Mouse (Mus musculus) thymus, adult 2 months (tissue): ENCODE results near the gene Clic6. TPM values are rescaled to one million over a fixed set of nuclear protein-coding genes. Genes with fewer than 3 reads are reported as not detected.

Experiments used
- DNase-seq: peaks from one replicate; pipeline ENCODE4 v3.0.0; 2021
- H3K27ac ChIP-seq: fragments of 200-500 bp; 2 replicates; pipeline ENCODE4 v1.5.1; 2012; ENCODE audit warnings: low read length, control low read depth; ENCODE audit not compliant: control insufficient read depth, insufficient read depth
- H3K27me3 ChIP-seq: fragments of 200-500 bp; 2 replicates; pipeline ENCODE4 v1.6.1; 2012; ENCODE audit warnings: mild to moderate bottlenecking, low read length, moderate library complexity, mixed read lengths; ENCODE audit not compliant: control insufficient read depth, insufficient read depth
- H3K36me3 ChIP-seq: fragments of 200-500 bp; 2 replicates; pipeline ENCODE4 v1.6.1; 2012; ENCODE audit warnings: mild to moderate bottlenecking, low read length, moderate library complexity; ENCODE audit not compliant: control insufficient read depth, insufficient read depth
- H3K4me1 ChIP-seq: fragments of 200-500 bp; replicated peaks from 2 replicates; pipeline ENCODE4 v1.6.1; 2012; ENCODE audit warnings: low read length; ENCODE audit not compliant: control insufficient read depth, insufficient read depth
- H3K4me3 ChIP-seq: fragments of 200-500 bp; 2 replicates; pipeline ENCODE4 v1.5.1; 2012; ENCODE audit warnings: mild to moderate bottlenecking, low read length, control low read depth, moderate library complexity; ENCODE audit not compliant: control insufficient read depth, insufficient read depth
- CTCF ChIP-seq: fragments of 200-500 bp; IDR thresholded peaks from 2 replicates; pipeline ENCODE4 v1.5.1; 2012; ENCODE audit warnings: mild to moderate bottlenecking, control low read depth, low read length, moderate library complexity, borderline replicate concordance; ENCODE audit not compliant: control insufficient read depth, poor library complexity, insufficient read depth; ENCODE audit errors: extremely low read depth
- POLR2A ChIP-seq: fragments of 200-500 bp; IDR thresholded peaks from 2 replicates; pipeline ENCODE4 v1.6.1; 2012; ENCODE audit warnings: mild to moderate bottlenecking, low read length, control low read depth, moderate library complexity; ENCODE audit not compliant: control insufficient read depth, poor library complexity, insufficient read depth; ENCODE audit errors: extremely low read depth
- WGBS: fragments of 180-500 bp; shearing (Covaris S2); methylation state at CpG from one replicate; pipeline ENCODE4 v1.1.7; 2018; 5-methylcytosine and 5-hydroxymethylcytosine counted together
- polyA plus RNA-seq: library from polyadenylated mRNA; depleted of rRNA; stranded (reverse); fragments of >200 nt; gene quantifications from 2 replicates; pipeline ENCODE4 v1.2.3, GENCODE M21; 2012; rRNA removed

The Clic6 gene
- polyA plus RNA-seq: 0.09 and 0.22 TPM in 2 replicates

- H3K4me3 ChIP-seq: no peak within 1 kb of the TSS
- TF ChIP-seq POLR2A (no peak), CTCF (no peak)
- no peaks in the 10 kb centered on the region for H3K4me1 ChIP-seq
- H3K36me3 ChIP-seq: no peaks in the 10 kb centered on the region
- WGBS: 97% methylated on average over 5 of the region's 5 CpGs
- DNase-seq: no peak
- no peak within 1 kb of the TSS for H3K27ac ChIP-seq
- no peaks in the 10 kb centered on the region for H3K27me3 ChIP-seq
Observed at GRCm38 (mm10) chr16:92485436-92485835, at the start of gene Clic6. TSS of gene Clic6 (plus strand) at chr16:92485736.

GRCm38 (mm10) chr16:92439775-92440174, 45.8 kb upstream of the Clic6 start:
- Histone ChIP-seq H3K27ac (no peak overlapping the region), H3K4me3 (no peak overlapping the region), H3K4me1 (no peaks in the 10 kb centered on the region), H3K27me3 (no peaks in the 10 kb centered on the region), H3K36me3 (no peaks in the 10 kb centered on the region)
- DNase-seq: no peak
- WGBS: 63% methylated on average over 2 of the region's 2 CpGs
- no peak for TF ChIP-seq CTCF

DNA sequence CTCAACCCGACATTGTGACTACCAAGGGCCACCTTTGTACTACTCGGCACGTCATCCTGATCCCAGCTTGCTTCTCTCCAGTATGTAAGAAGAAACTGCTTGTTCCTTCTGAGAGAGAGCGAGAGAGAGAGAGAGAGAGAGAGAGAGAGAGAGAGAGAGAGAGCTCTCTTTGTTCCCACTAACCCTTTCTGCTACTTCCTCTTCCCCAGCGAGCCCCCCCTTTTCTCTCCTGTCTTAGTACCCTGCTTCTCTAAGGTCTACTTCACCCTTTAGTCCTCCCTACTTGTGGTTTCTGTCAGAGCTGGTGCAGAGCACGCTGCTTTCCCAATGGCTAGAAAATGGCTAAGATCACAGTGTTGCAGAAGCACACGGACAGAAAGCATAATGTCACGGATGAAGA, 45.3 kb upstream of the Clic6 start:
- no peaks in the 10 kb centered on the region for H3K36me3 ChIP-seq
- H3K27me3 ChIP-seq: no peaks in the 10 kb centered on the region
- DNase-seq: no peak
- no peak overlapping the region for H3K4me3 ChIP-seq
- WGBS: 20% methylated on average over 8 of the region's 8 CpGs
- H3K27ac ChIP-seq: no peak overlapping the region
- no peaks in the 10 kb centered on the region for H3K4me1 ChIP-seq
- TF ChIP-seq CTCF (no peak), POLR2A (no peak)

DNA sequence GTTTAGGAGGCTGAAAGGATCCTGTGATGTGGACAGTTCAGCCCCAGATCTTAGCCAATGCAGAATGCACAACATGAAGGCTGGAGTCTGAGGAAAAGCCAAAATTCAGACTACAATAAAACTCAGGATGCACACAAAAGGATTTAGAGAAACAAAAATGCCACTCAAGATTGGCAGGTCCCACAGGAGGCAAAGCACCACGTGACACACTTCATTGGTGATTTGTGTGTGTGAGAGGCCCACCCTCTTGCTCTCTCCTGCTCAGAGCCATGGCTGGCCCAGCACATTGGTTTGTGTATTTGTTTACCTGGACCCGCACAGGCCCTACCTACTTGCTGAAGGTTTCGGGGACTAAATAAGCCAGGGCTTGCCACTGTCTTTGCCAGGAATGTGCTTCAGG, 44.3 kb upstream of the Clic6 start:
- no peak for DNase-seq
- no peak overlapping the region for H3K27ac ChIP-seq
- TF ChIP-seq CTCF: no peak
- no peak for TF ChIP-seq POLR2A
- H3K36me3 ChIP-seq: no peaks in the 10 kb centered on the region
- no peak overlapping the region for H3K4me3 ChIP-seq
- WGBS: 88% methylated on average over 3 of the region's 3 CpGs
- H3K4me1 ChIP-seq: no peaks in the 10 kb centered on the region
- H3K27me3 ChIP-seq: no peaks in the 10 kb centered on the region

DNA sequence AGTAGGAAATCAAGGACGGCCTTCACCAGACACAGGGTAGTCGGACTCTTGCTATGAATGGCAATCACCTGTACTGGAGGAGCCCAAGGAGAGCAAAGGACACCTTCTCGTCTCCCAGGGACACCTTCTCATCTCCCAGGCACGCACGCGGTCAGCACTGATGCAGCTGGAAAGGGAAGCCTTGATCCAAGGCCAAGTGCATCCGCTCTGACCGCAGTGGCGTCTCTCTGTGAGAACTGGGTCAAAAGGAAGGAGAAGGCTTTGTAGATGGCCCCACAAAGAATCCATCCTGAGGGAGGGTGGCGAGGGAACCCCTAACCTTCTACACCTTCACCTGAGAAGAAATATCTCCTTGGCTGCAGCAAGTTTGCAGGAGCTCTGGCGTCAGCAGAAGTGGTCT, 43.4 kb upstream of the Clic6 start:
- TF ChIP-seq POLR2A: no peak
- no peak for TF ChIP-seq CTCF
- Histone ChIP-seq H3K27me3 (no peaks in the 10 kb centered on the region), H3K4me3 (no peak overlapping the region), H3K27ac (no peak overlapping the region), H3K4me1 (no peaks in the 10 kb centered on the region), H3K36me3 (no peaks in the 10 kb centered on the region)
- DNase-seq: no peak
- WGBS: 95% methylated on average over 11 of the region's 11 CpGs

GRCm38 (mm10) chr16:92442946-92443345, 42.6 kb upstream of the Clic6 start:
- H3K36me3 ChIP-seq: no peaks in the 10 kb centered on the region
- H3K4me1 ChIP-seq: no peaks in the 10 kb centered on the region
- H3K27ac ChIP-seq: no peak overlapping the region

DNA sequence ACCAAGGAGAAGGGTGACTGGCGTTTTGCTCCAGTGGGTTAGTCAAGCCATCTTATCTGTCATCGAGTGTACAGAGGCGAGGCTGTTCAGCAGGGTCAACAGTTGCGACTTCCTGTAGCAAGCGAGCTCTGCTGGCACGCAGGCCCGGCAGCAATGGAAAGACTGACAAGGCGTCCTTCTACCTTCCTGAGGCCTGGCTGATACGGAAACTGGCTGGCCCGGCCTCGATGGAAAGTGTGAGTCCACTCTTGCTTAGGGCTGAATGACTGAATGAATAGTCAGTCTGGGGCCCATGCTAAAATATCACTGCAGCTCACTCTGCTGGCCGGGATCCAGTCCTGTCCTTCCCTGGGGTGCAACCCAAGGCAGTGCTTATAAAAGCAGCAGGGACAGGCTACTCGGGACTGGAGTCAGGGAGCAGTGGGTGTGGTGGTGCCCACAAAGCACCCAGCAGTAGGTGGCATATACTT, 41.9 kb upstream of the Clic6 start:
- Histone ChIP-seq H3K4me1 (no peaks in the 10 kb centered on the region), H3K36me3 (no peaks in the 10 kb centered on the region), H3K27ac (no peak overlapping the region), H3K27me3 (no peaks in the 10 kb centered on the region), H3K4me3 (no peak overlapping the region)
- DNase-seq: no peak
- TF ChIP-seq POLR2A: no peak
- TF ChIP-seq CTCF: no peak
- 61% methylated on average over 13 of the region's 13 CpGs for WGBS

More at GRCm38 (mm10) chr16:92442946-92443345, 42.6 kb upstream of the Clic6 start:
- no peak for TF ChIP-seq CTCF
- no peak for TF ChIP-seq POLR2A
- 95% methylated on average over 4 of the region's 4 CpGs for WGBS
- no peaks in the 10 kb centered on the region for H3K27me3 ChIP-seq
- no peak overlapping the region for H3K4me3 ChIP-seq
- DNase-seq: no peak
